Mouse (Mus musculus): ENCODE measurements around the gene Phf19. TPM values are rescaled to one million over a fixed set of nuclear protein-coding genes. Genes with fewer than 3 reads are reported as not detected.

The Phf19 gene
- total RNA-seq, 1 experiment = 3.7 TPM

DNA sequence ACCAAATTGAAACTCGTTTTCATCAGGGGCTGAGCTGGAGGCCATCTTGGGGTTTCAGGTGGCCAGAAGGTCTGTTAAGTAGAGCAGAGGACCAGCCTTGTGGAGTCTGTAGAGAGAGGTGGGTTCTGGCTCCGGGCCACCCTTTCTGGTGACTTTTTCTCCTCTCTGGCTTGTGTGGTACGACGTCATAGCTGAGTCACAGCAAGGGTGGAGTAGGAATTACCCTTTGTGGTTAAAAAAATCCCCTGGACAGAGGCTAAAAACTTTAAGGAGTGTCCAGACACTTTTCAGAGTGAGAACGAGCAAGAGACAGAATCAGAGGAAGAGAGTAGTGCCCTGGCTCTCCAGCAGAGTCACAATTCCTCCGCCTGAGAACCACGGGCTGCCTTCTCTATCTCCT lies 44.2 kb upstream of the Phf19 start:
- Histone ChIP-seq H3K9ac (ENCODE audit: insufficient read depth, low read depth, low read length, poor library complexity, severe bottlenecking) (no peak overlapping the region), H3K4me1 (ENCODE audit: control insufficient read depth in 2 of 2, insufficient read depth in 2 of 2, low read length in 2 of 2, poor library complexity in 1 of 2) (no peaks in the 10 kb centered on the region; a peak in 1 of 4 replicates), H3K4me3 (ENCODE audit: insufficient read depth in 1 of 2, low read depth in 1 of 2, low read length in 2 of 2, poor library complexity in 1 of 2, severe bottlenecking in 1 of 2) (no peak overlapping the region), H3K36me3 (ENCODE audit: control insufficient read depth, insufficient read depth, low read length, poor library complexity, severe bottlenecking) (no peaks in the 10 kb centered on the region), H3K9me3 (ENCODE audit: control insufficient read depth, insufficient read depth, low read depth, low read length) (no peaks in the 10 kb centered on the region), H3K27ac (ENCODE audit: insufficient read depth, low read depth, low read length, poor library complexity, severe bottlenecking) (no peak overlapping the region)
- no peak for DNase-seq (ENCODE audit: low read depth, low spot score)
- in situ Hi-C loops (cut with MboI; ENCODE audit: low sequenced_read_pairs in 2 of 2, unreplicated experiment in 2 of 2) = no loop called here
- no peak for TF ChIP-seq ZNF384 (IDR thresholded peaks at IDR 0.05; ENCODE audit: low read depth, low read length)
- TF ChIP-seq HCFC1 (IDR thresholded peaks at IDR 0.05; ENCODE audit: borderline replicate concordance, insufficient read depth, low read length) = no peak
- TF ChIP-seq CHD2 (IDR thresholded peaks at IDR 0.05; ENCODE audit: low read depth, low read length) = no peak
- no peak for TF ChIP-seq ZC3H11A (IDR thresholded peaks at IDR 0.05; ENCODE audit: borderline replicate concordance, low read depth, low read length)
- TF ChIP-seq MAFK (IDR thresholded peaks at IDR 0.05; ENCODE audit: insufficient read depth, low read depth, low read length) = no peak

DNA sequence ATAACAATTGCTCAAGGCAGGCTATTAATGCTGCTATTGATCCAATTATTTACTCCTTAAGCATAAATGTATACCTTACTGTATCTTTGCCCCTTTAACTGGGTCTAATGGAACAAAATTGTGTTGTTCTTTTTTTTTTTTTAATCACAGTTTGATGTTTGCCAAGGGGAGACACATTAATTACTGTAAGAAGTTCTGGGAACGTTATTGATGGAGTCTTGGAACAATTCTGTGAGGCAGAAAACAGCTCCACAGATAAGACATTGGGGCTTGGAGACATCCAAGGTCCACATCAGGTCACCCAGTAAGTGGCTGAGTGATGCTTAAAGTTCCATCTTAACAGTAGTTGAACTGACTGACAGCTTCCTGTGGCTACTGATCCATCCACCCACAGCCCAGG lies 43.6 kb upstream of the Phf19 start:
- Histone ChIP-seq H3K27ac (ENCODE audit: insufficient read depth, low read depth, low read length, poor library complexity, severe bottlenecking) (no peak overlapping the region), H3K4me1 (ENCODE audit: control insufficient read depth in 2 of 2, insufficient read depth in 2 of 2, low read length in 2 of 2, poor library complexity in 1 of 2) (no peaks in the 10 kb centered on the region; a peak in 1 of 4 replicates), H3K4me3 (ENCODE audit: insufficient read depth in 1 of 2, low read depth in 1 of 2, low read length in 2 of 2, poor library complexity in 1 of 2, severe bottlenecking in 1 of 2) (no peak overlapping the region), H3K9ac (ENCODE audit: insufficient read depth, low read depth, low read length, poor library complexity, severe bottlenecking) (no peak overlapping the region), H3K9me3 (ENCODE audit: control insufficient read depth, insufficient read depth, low read depth, low read length) (no peaks in the 10 kb centered on the region), H3K36me3 (ENCODE audit: control insufficient read depth, insufficient read depth, low read length, poor library complexity, severe bottlenecking) (no peaks in the 10 kb centered on the region)
- DNase-seq (ENCODE audit: low read depth, low spot score) = no peak
- no peak for TF ChIP-seq ZNF384 (IDR thresholded peaks at IDR 0.05; ENCODE audit: low read depth, low read length)
- TF ChIP-seq HCFC1 (IDR thresholded peaks at IDR 0.05; ENCODE audit: borderline replicate concordance, insufficient read depth, low read length) = no peak
- TF ChIP-seq MAFK (IDR thresholded peaks at IDR 0.05; ENCODE audit: insufficient read depth, low read depth, low read length) = no peak
- TF ChIP-seq ZC3H11A (IDR thresholded peaks at IDR 0.05; ENCODE audit: borderline replicate concordance, low read depth, low read length) = no peak
- TF ChIP-seq CHD2 (IDR thresholded peaks at IDR 0.05; ENCODE audit: low read depth, low read length) = no peak
- in situ Hi-C loops (cut with MboI; ENCODE audit: low sequenced_read_pairs in 2 of 2, unreplicated experiment in 2 of 2) = no loop called here

DNA sequence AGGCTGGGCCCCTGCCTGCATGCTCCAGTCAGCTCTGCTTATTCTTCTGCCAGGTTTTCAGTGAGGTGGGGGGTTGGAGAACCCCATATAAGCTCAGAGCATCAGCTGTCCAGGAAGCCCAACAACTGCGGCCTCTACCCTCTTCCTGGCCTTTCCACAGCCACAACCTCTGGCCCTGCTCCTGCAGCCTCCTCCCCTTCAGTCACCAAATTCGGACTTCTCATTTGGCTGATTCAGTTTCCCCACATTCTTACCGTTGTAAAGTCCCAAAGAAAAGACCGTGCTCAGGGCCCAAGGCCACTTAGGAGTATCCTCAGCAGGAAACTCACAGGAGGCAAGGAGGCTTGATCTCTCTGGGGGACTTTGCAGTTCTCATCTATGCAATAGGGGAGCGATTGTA lies 43.1 kb upstream of the Phf19 start:
- in situ Hi-C loops (cut with MboI; ENCODE audit: low sequenced_read_pairs in 2 of 2, unreplicated experiment in 2 of 2) = no loop called here
- no peak for TF ChIP-seq MAFK (IDR thresholded peaks at IDR 0.05; ENCODE audit: insufficient read depth, low read depth, low read length)

GRCm38 (mm10) chr2:34954344-34954743 lies 40.5 kb upstream of the Phf19 start:
- no peak overlapping the region for H3K4me3 ChIP-seq (ENCODE audit: insufficient read depth in 1 of 2, low read depth in 1 of 2, low read length in 2 of 2, poor library complexity in 1 of 2, severe bottlenecking in 1 of 2)
- no peak overlapping the region for H3K9ac ChIP-seq (ENCODE audit: insufficient read depth, low read depth, low read length, poor library complexity, severe bottlenecking)
- no peaks in the 10 kb centered on the region for H3K9me3 ChIP-seq (ENCODE audit: control insufficient read depth, insufficient read depth, low read depth, low read length)
- no peak for DNase-seq (ENCODE audit: low read depth, low spot score)
- TF ChIP-seq CHD2 (IDR thresholded peaks at IDR 0.05; ENCODE audit: low read depth, low read length) (no peak), HCFC1 (IDR thresholded peaks at IDR 0.05; ENCODE audit: borderline replicate concordance, insufficient read depth, low read length) (no peak), ZNF384 (IDR thresholded peaks at IDR 0.05; ENCODE audit: low read depth, low read length) (no peak), MAFK (IDR thresholded peaks at IDR 0.05; ENCODE audit: insufficient read depth, low read depth, low read length) (no peak), ZC3H11A (IDR thresholded peaks at IDR 0.05; ENCODE audit: borderline replicate concordance, low read depth, low read length) (no peak)
- H3K27ac ChIP-seq (ENCODE audit: insufficient read depth, low read depth, low read length, poor library complexity, severe bottlenecking) = no peak overlapping the region
- in situ Hi-C loops (cut with MboI; ENCODE audit: low sequenced_read_pairs in 2 of 2, unreplicated experiment in 2 of 2) = no loop called here
- no peaks in the 10 kb centered on the region for H3K4me1 ChIP-seq (ENCODE audit: control insufficient read depth in 2 of 2, insufficient read depth in 2 of 2, low read length in 2 of 2, poor library complexity in 1 of 2)
- H3K36me3 ChIP-seq (ENCODE audit: control insufficient read depth, insufficient read depth, low read length, poor library complexity, severe bottlenecking) = no peaks in the 10 kb centered on the region

More for the DNA sequence above, 43.1 kb upstream of the Phf19 start:
- no peak overlapping the region for H3K4me3 ChIP-seq (ENCODE audit: insufficient read depth in 1 of 2, low read depth in 1 of 2, low read length in 2 of 2, poor library complexity in 1 of 2, severe bottlenecking in 1 of 2)
- no peak for DNase-seq (ENCODE audit: low read depth, low spot score)
- H3K36me3 ChIP-seq (ENCODE audit: control insufficient read depth, insufficient read depth, low read length, poor library complexity, severe bottlenecking) = no peaks in the 10 kb centered on the region
- H3K4me1 ChIP-seq (ENCODE audit: control insufficient read depth in 2 of 2, insufficient read depth in 2 of 2, low read length in 2 of 2, poor library complexity in 1 of 2) = no peaks in the 10 kb centered on the region
- H3K27ac ChIP-seq (ENCODE audit: insufficient read depth, low read depth, low read length, poor library complexity, severe bottlenecking) = no peak overlapping the region
- no peaks in the 10 kb centered on the region for H3K9me3 ChIP-seq (ENCODE audit: control insufficient read depth, insufficient read depth, low read depth, low read length)
- H3K9ac ChIP-seq (ENCODE audit: insufficient read depth, low read depth, low read length, poor library complexity, severe bottlenecking) = no peak overlapping the region

GRCm38 (mm10) chr2:34953547-34954116 lies 39.8 kb upstream of the Phf19 start:
- Histone ChIP-seq H3K9ac (ENCODE audit: insufficient read depth, low read depth, low read length, poor library complexity, severe bottlenecking) (no peak overlapping the region), H3K9me3 (ENCODE audit: control insufficient read depth, insufficient read depth, low read depth, low read length) (no peaks in the 10 kb centered on the region), H3K27ac (ENCODE audit: insufficient read depth, low read depth, low read length, poor library complexity, severe bottlenecking) (no peak overlapping the region), H3K4me3 (ENCODE audit: insufficient read depth in 1 of 2, low read depth in 1 of 2, low read length in 2 of 2, poor library complexity in 1 of 2, severe bottlenecking in 1 of 2) (no peak overlapping the region), H3K36me3 (ENCODE audit: control insufficient read depth, insufficient read depth, low read length, poor library complexity, severe bottlenecking) (no peaks in the 10 kb centered on the region), H3K4me1 (ENCODE audit: control insufficient read depth in 2 of 2, insufficient read depth in 2 of 2, low read length in 2 of 2, poor library complexity in 1 of 2) (no peaks in the 10 kb centered on the region)
- in situ Hi-C loops (cut with MboI; ENCODE audit: low sequenced_read_pairs in 2 of 2, unreplicated experiment in 2 of 2) = no loop called here
- no peak for TF ChIP-seq ZNF384 (IDR thresholded peaks at IDR 0.05; ENCODE audit: low read depth, low read length)
- TF ChIP-seq CHD2 (IDR thresholded peaks at IDR 0.05; ENCODE audit: low read depth, low read length) = no peak
- TF ChIP-seq HCFC1 (IDR thresholded peaks at IDR 0.05; ENCODE audit: borderline replicate concordance, insufficient read depth, low read length) = no peak
- no peak for TF ChIP-seq ZC3H11A (IDR thresholded peaks at IDR 0.05; ENCODE audit: borderline replicate concordance, low read depth, low read length)
- TF ChIP-seq MAFK (IDR thresholded peaks at IDR 0.05; ENCODE audit: insufficient read depth, low read depth, low read length) = no peak
- DNase-seq (ENCODE audit: low read depth, low spot score) = no peak

All from ES-E14 (cell line).